Mouse (Mus musculus) limb, embryonic 13.5 days (tissue): ENCODE measurements around the gene Krtap16-1. TPM values are rescaled to one million over a fixed set of nuclear protein-coding genes. Genes with fewer than 3 reads are reported as not detected.

ENCODE experiments used
- ATAC-seq: fragments of 200-750 bp; cut with Nextera tagmentation; 2 replicates; pipeline ENCODE4 v1.8.0; 2017; ENCODE audit warnings: low read depth, moderate number of reproducible peaks, moderate TSS enrichment; ENCODE audit not compliant: low FRiP score
- H3K27ac ChIP-seq: fragments of 300-500 bp; sonication (generic); 2 replicates; pipeline ENCODE4 v1.5.1; 2015; ENCODE audit warnings: inconsistent platforms, mild to moderate bottlenecking, moderate library complexity
- H3K27me3 ChIP-seq: fragments of 300-500 bp; sonication (generic); 2 replicates; pipeline ENCODE4 v1.6.1; 2015; ENCODE audit warnings: mild to moderate bottlenecking, inconsistent platforms
- H3K36me3 ChIP-seq: fragments of 300-500 bp; sonication (generic); 2 replicates; pipeline ENCODE4 v1.6.1; 2015; ENCODE audit warnings: inconsistent platforms, mild to moderate bottlenecking, moderate library complexity
- H3K4me1 ChIP-seq: fragments of 300-500 bp; sonication (generic); 2 replicates; pipeline ENCODE4 v1.6.1; 2015; ENCODE audit warnings: inconsistent platforms
- H3K4me2 ChIP-seq: fragments of 300-500 bp; sonication (generic); replicated peaks from 2 replicates; pipeline ENCODE4 v1.6.1; 2015; ENCODE audit warnings: inconsistent platforms, mild to moderate bottlenecking, moderate library complexity
- H3K4me3 ChIP-seq: fragments of 300-500 bp; sonication (generic); 2 replicates; pipeline ENCODE4 v1.5.1; 2015; ENCODE audit warnings: moderate library complexity, mild to moderate bottlenecking, inconsistent platforms
- H3K9ac ChIP-seq: fragments of 300-500 bp; sonication (generic); 2 replicates; pipeline ENCODE4 v1.6.1; 2015; ENCODE audit warnings: mild to moderate bottlenecking, inconsistent platforms
- H3K9me3 ChIP-seq: fragments of 300-500 bp; sonication (generic); 2 replicates; pipeline ENCODE4 v1.6.1; 2016; ENCODE audit warnings: inconsistent platforms
- WGBS: fragments of 180-500 bp; shearing (Covaris S2); methylation state at CpG from one replicate; pipeline ENCODE4 v1.1.7; 2015; 5-methylcytosine and 5-hydroxymethylcytosine counted together
- polyA plus RNA-seq: library from polyadenylated mRNA; unstranded; fragments of >200 nt; fragmentation: Nextera tagmentation; extraction: Ambion mirVana; gene quantifications from 2 replicates; pipeline ENCODE4 v1.2.1, GENCODE M21; 2015

Krtap16-1 gene
- polyA plus RNA-seq, result not detected in 2 replicates

GRCm38 (mm10) chr11:99986180-99986647 lies at the start of gene Krtap16-1:
Gene Krtap16-1, minus strand, starts transcription at chr11:99986597.
- Histone ChIP-seq H3K9ac (no peak within 1 kb of the TSS), H3K9me3 (no peaks in the 10 kb centered on the region), H3K4me2 (no peak within 1 kb of the TSS), H3K4me1 (no peaks in the 10 kb centered on the region), H3K36me3 (no peaks in the 10 kb centered on the region), H3K27ac (no peak within 1 kb of the TSS), H3K4me3 (no peak within 1 kb of the TSS), H3K27me3 (peaks cover 5% of the 10 kb centered on the region; the same call in 1 of the 2 replicates)
- ATAC-seq, result peak; percentile 19; the same call in 1 of the 2 replicates
- WGBS, result 77% methylated on average over 8 of the region's 8 CpGs

- WGBS, result 84% methylated on average over 6 of the region's 6 CpGs
- ATAC-seq, result no peak
- H3K36me3 ChIP-seq, result no peaks in the 10 kb centered on the region
- H3K9me3 ChIP-seq, result no peaks in the 10 kb centered on the region
- H3K4me1 ChIP-seq, result no peaks in the 10 kb centered on the region
- no peak within 1 kb of the TSS for H3K4me3 ChIP-seq
- H3K27me3 ChIP-seq, result no peaks in the 10 kb centered on the region
- H3K9ac ChIP-seq, result no peak within 1 kb of the TSS
- no peak within 1 kb of the TSS for H3K4me2 ChIP-seq
- no peak within 1 kb of the TSS for H3K27ac ChIP-seq
Measured at GRCm38 (mm10) chr11:100029768-100030167, 43.4 kb upstream of the Krtap16-1 start, which contains the start of gene Krt33b. Gene Krt33b, minus strand, starts transcription at chr11:100029868.

GRCm38 (mm10) chr11:100021438-100021837 lies 35.0 kb upstream of the Krtap16-1 start:
- WGBS, result 79% methylated on average over 5 of the region's 5 CpGs
- Histone ChIP-seq H3K9ac (no peak overlapping the region), H3K27ac (no peak overlapping the region), H3K4me3 (no peak overlapping the region), H3K4me1 (no peaks in the 10 kb centered on the region), H3K9me3 (no peaks in the 10 kb centered on the region), H3K4me2 (no peak overlapping the region), H3K27me3 (no peaks in the 10 kb centered on the region), H3K36me3 (no peaks in the 10 kb centered on the region)
- no peak for ATAC-seq

GRCm38 (mm10) chr11:100019466-100019865 lies 33.1 kb upstream of the Krtap16-1 start:
- no peak overlapping the region for H3K4me2 ChIP-seq
- WGBS, result 86% methylated on average over 1 of the region's 1 CpGs
- no peak overlapping the region for H3K4me3 ChIP-seq
- H3K9me3 ChIP-seq, result no peaks in the 10 kb centered on the region
- no peak for ATAC-seq
- no peaks in the 10 kb centered on the region for H3K27me3 ChIP-seq
- no peaks in the 10 kb centered on the region for H3K36me3 ChIP-seq
- H3K9ac ChIP-seq, result no peak overlapping the region
- no peaks in the 10 kb centered on the region for H3K4me1 ChIP-seq
- H3K27ac ChIP-seq, result no peak overlapping the region

GRCm38 (mm10) chr11:100016112-100016511 lies 29.7 kb upstream of the Krtap16-1 start, which contains the start of gene Krt33a:
Gene Krt33a, minus strand, starts transcription at chr11:100016212.
- H3K9ac ChIP-seq, result no peak within 1 kb of the TSS
- H3K4me1 ChIP-seq, result no peaks in the 10 kb centered on the region
- ATAC-seq, result no peak
- H3K27ac ChIP-seq, result no peak within 1 kb of the TSS
- H3K9me3 ChIP-seq, result no peaks in the 10 kb centered on the region
- no peak within 1 kb of the TSS for H3K4me3 ChIP-seq
- H3K27me3 ChIP-seq, result no peaks in the 10 kb centered on the region
- no peaks in the 10 kb centered on the region for H3K36me3 ChIP-seq
- WGBS, result 47% methylated on average over 3 of the region's 4 CpGs
- H3K4me2 ChIP-seq, result no peak within 1 kb of the TSS

GRCm38 (mm10) chr11:100013691-100014171 lies 27.3 kb upstream of the Krtap16-1 start:
- no peak for ATAC-seq
- no peaks in the 10 kb centered on the region for H3K4me1 ChIP-seq
- H3K9me3 ChIP-seq, result no peaks in the 10 kb centered on the region
- no peak overlapping the region for H3K4me2 ChIP-seq
- no peak overlapping the region for H3K4me3 ChIP-seq
- no peak overlapping the region for H3K27ac ChIP-seq
- H3K27me3 ChIP-seq, result no peaks in the 10 kb centered on the region
- no peak overlapping the region for H3K9ac ChIP-seq
- WGBS, result 71% methylated on average over 4 of the region's 4 CpGs
- no peaks in the 10 kb centered on the region for H3K36me3 ChIP-seq

- no peaks in the 10 kb centered on the region for H3K36me3 ChIP-seq
- no peaks in the 10 kb centered on the region for H3K9me3 ChIP-seq
- H3K27ac ChIP-seq, result no peak overlapping the region
- no peak overlapping the region for H3K9ac ChIP-seq
- 90% methylated on average over 5 of the region's 5 CpGs for WGBS
- no peak for ATAC-seq
- H3K27me3 ChIP-seq, result no peaks in the 10 kb centered on the region
- H3K4me3 ChIP-seq, result no peak overlapping the region
- no peak overlapping the region for H3K4me2 ChIP-seq
- H3K4me1 ChIP-seq, result no peaks in the 10 kb centered on the region
Measured at GRCm38 (mm10) chr11:100010682-100011081, 24.3 kb upstream of the Krtap16-1 start.

GRCm38 (mm10) chr11:100008336-100008735 lies 21.9 kb upstream of the Krtap16-1 start:
- no peaks in the 10 kb centered on the region for H3K4me1 ChIP-seq
- ATAC-seq, result no peak
- no peak overlapping the region for H3K4me3 ChIP-seq
- no peaks in the 10 kb centered on the region for H3K9me3 ChIP-seq
- no peak overlapping the region for H3K27ac ChIP-seq
- no peaks in the 10 kb centered on the region for H3K36me3 ChIP-seq
- 83% methylated on average over 5 of the region's 5 CpGs for WGBS
- H3K4me2 ChIP-seq, result no peak overlapping the region
- H3K27me3 ChIP-seq, result no peaks in the 10 kb centered on the region
- no peak overlapping the region for H3K9ac ChIP-seq

GRCm38 (mm10) chr11:100006624-100007023 lies 20.2 kb upstream of the Krtap16-1 start:
- no peaks in the 10 kb centered on the region for H3K36me3 ChIP-seq
- H3K9ac ChIP-seq, result no peak overlapping the region
- ATAC-seq, result no peak
- H3K4me2 ChIP-seq, result no peak overlapping the region
- 57% methylated on average over 3 of the region's 3 CpGs for whole genome bisulfite sequencing
- H3K4me3 ChIP-seq, result no peak overlapping the region
- peaks cover 5% of the 10 kb centered on the region; the same call in 1 of the 2 replicates for H3K9me3 ChIP-seq
- H3K4me1 ChIP-seq, result no peaks in the 10 kb centered on the region
- H3K27ac ChIP-seq, result no peak overlapping the region
- no peaks in the 10 kb centered on the region for H3K27me3 ChIP-seq

GRCm38 (mm10) chr11:100005905-100006304 lies 19.5 kb upstream of the Krtap16-1 start:
- no peak for ATAC-seq
- 83% methylated on average over 8 of the region's 8 CpGs for WGBS
- no peak overlapping the region for H3K9ac ChIP-seq
- H3K27ac ChIP-seq, result no peak overlapping the region
- no peaks in the 10 kb centered on the region for H3K27me3 ChIP-seq
- no peak overlapping the region for H3K4me3 ChIP-seq
- peaks cover 5% of the 10 kb centered on the region; the same call in 1 of the 2 replicates for H3K9me3 ChIP-seq
- H3K4me2 ChIP-seq, result no peak overlapping the region
- no peaks in the 10 kb centered on the region for H3K4me1 ChIP-seq
- no peaks in the 10 kb centered on the region for H3K36me3 ChIP-seq

GRCm38 (mm10) chr11:100004846-100005245 lies 18.4 kb upstream of the Krtap16-1 start:
- no peaks in the 10 kb centered on the region for H3K27me3 ChIP-seq
- H3K4me1 ChIP-seq, result no peaks in the 10 kb centered on the region
- no peaks in the 10 kb centered on the region for H3K36me3 ChIP-seq
- peaks cover 5% of the 10 kb centered on the region; the same call in 1 of the 2 replicates for H3K9me3 ChIP-seq
- H3K4me2 ChIP-seq, result no peak overlapping the region
- WGBS, result 20% methylated on average over 6 of the region's 6 CpGs
- no peak for ATAC-seq
- H3K4me3 ChIP-seq, result no peak overlapping the region
- H3K9ac ChIP-seq, result no peak overlapping the region
- H3K27ac ChIP-seq, result no peak overlapping the region

- 95% methylated on average over 7 of the region's 7 CpGs for WGBS
- H3K4me3 ChIP-seq, result no peak overlapping the region
- H3K4me2 ChIP-seq, result no peak overlapping the region
- ATAC-seq, result no peak
- no peaks in the 10 kb centered on the region for H3K36me3 ChIP-seq
- peaks cover 2% of the 10 kb centered on the region for H3K4me1 ChIP-seq
- H3K9ac ChIP-seq, result no peak overlapping the region
- H3K27me3 ChIP-seq, result peaks cover 16% of the 10 kb centered on the region
- no peak overlapping the region for H3K27ac ChIP-seq
- H3K9me3 ChIP-seq, result peaks cover 5% of the 10 kb centered on the region; the same call in 1 of the 2 replicates
Measured at GRCm38 (mm10) chr11:99999091-99999490, 12.7 kb upstream of the Krtap16-1 start.

GRCm38 (mm10) chr11:99994384-99994661 lies 7.9 kb upstream of the Krtap16-1 start:
- Histone ChIP-seq H3K4me2 (peak overlapping the region; percentile 53; the same call in 1 of the 2 replicates), H3K9me3 (no peaks in the 10 kb centered on the region), H3K9ac (no peak overlapping the region), H3K4me3 (no peak overlapping the region), H3K4me1 (peaks cover 11% of the 10 kb centered on the region), H3K36me3 (no peaks in the 10 kb centered on the region), H3K27ac (no peak overlapping the region), H3K27me3 (peaks cover 32% of the 10 kb centered on the region)
- 51% methylated on average over 4 of the region's 4 CpGs for WGBS
- ATAC-seq, result no peak
